Mouse (Mus musculus) embryo, embryonic 11 days (tissue): Measurements from ENCODE around the gene Hist1h4n.

ENCODE experiments used
- DNase-seq: peaks from one replicate; pipeline ENCODE4 v3.0.0-alpha.2; 2015

Gene Hist1h4n

GRCm38 (mm10) chr13:21790601-21791283 is 41.3 kb downstream of the Hist1h4n start:
- DNase-seq, result peak; percentile 54

GRCm38 (mm10) chr13:21789925-21790324 is 42.1 kb downstream of the Hist1h4n start:
- DNase-seq, result peak; percentile 3

GRCm38 (mm10) chr13:21787760-21788593 is 44.0 kb downstream of the Hist1h4n start:
- peak; percentile 66 for DNase-seq

- peak; percentile 96 for DNase-seq
These were observed 44.9 kb downstream of the Hist1h4n start, which contains the start of the genes Hist1h2an and Hist1h2bp for GRCm38 (mm10) chr13:21786899-21787629. Gene Hist1h2an, minus strand, starts transcription at chr13:21787218. Gene Hist1h2bp, plus strand, starts transcription at chr13:21787461.

GRCm38 (mm10) chr13:21786189-21786898 is 45.7 kb downstream of the Hist1h4n start:
- peak; percentile 58 for DNase-seq

- peak; percentile 34 for DNase-seq
These were observed 47.7 kb downstream of the Hist1h4n start for GRCm38 (mm10) chr13:21784311-21784710.

- DNase-seq, result peak; percentile 78
These were observed 48.2 kb downstream of the Hist1h4n start for GRCm38 (mm10) chr13:21783734-21784161.

GRCm38 (mm10) chr13:21783255-21783617 is 48.8 kb downstream of the Hist1h4n start, which contains the start of gene Hist1h3i:
Gene Hist1h3i, minus strand, starts transcription at chr13:21783370.
- peak; percentile 88 for DNase-seq

GRCm38 (mm10) chr13:21782361-21783254 is 49.4 kb downstream of the Hist1h4n start:
- DNase-seq, result peak; percentile 75
